Mouse (Mus musculus) stomach, embryonic 14.5 days (tissue): ENCODE data around the gene Pts. TPM values are rescaled to one million over a fixed set of nuclear protein-coding genes. Genes with fewer than 3 reads are reported as not detected.

Source experiments
- ATAC-seq: fragments of 200-750 bp; cut with Nextera tagmentation; 2 replicates; pipeline ENCODE4 v1.8.0; 2017; ENCODE audit warnings: low read depth, moderate TSS enrichment; ENCODE audit not compliant: insufficient number of reproducible peaks, insufficient read depth, low FRiP score
- H3K27ac ChIP-seq: fragments of 300-500 bp; sonication (generic); 2 replicates; pipeline ENCODE4 v1.5.1; 2014; ENCODE audit warnings: mild to moderate bottlenecking, low read length, moderate library complexity, mixed read lengths
- H3K27me3 ChIP-seq: fragments of 300-500 bp; sonication (generic); 2 replicates; pipeline ENCODE4 v1.6.1; 2014; ENCODE audit warnings: low read length, control low read depth, mixed read lengths; ENCODE audit not compliant: control insufficient read depth, insufficient read depth
- H3K36me3 ChIP-seq: fragments of 300-500 bp; sonication (generic); 2 replicates; pipeline ENCODE4 v1.6.1; 2014; ENCODE audit warnings: mild to moderate bottlenecking, control low read depth, low read length, moderate library complexity, mixed read lengths; ENCODE audit not compliant: control insufficient read depth, insufficient read depth
- H3K4me1 ChIP-seq: fragments of 300-500 bp; sonication (generic); 2 replicates; pipeline ENCODE4 v1.6.1; 2014; ENCODE audit warnings: low read length, control low read depth, mixed read lengths; ENCODE audit not compliant: control insufficient read depth, insufficient read depth
- H3K4me2 ChIP-seq: fragments of 300-500 bp; sonication (generic); replicated peaks from 2 replicates; pipeline ENCODE4 v1.6.1; 2014; ENCODE audit warnings: low read depth, low read length, control low read depth
- H3K4me3 ChIP-seq: fragments of 300-500 bp; sonication (generic); 2 replicates; pipeline ENCODE4 v1.5.1; 2014; ENCODE audit warnings: low read depth, low read length, control low read depth
- H3K9ac ChIP-seq: fragments of 300-500 bp; sonication (generic); replicated peaks from 2 replicates; pipeline ENCODE4 v1.6.1; 2014; ENCODE audit warnings: low read depth, mild to moderate bottlenecking, control low read depth, low read length, moderate library complexity, mixed read lengths
- H3K9me3 ChIP-seq: fragments of 300-500 bp; sonication (generic); 2 replicates; pipeline ENCODE4 v1.6.1; 2016; ENCODE audit warnings: low read depth, low read length, control low read depth; ENCODE audit not compliant: control insufficient read depth
- WGBS: fragments of 180-500 bp; shearing (Covaris S2); extraction: QIAGEN DNeasy Blood & Tissue Kit; methylation state at CpG from one replicate; pipeline ENCODE4 v1.1.7; 2014; 5-methylcytosine and 5-hydroxymethylcytosine counted together
- polyA plus RNA-seq: library from polyadenylated mRNA; unstranded; fragments of >200 nt; fragmentation: Nextera tagmentation; extraction: Ambion mirVana; gene quantifications from 2 replicates; pipeline ENCODE4 v1.2.1, GENCODE M21; 2014

Gene Pts
- polyA plus RNA-seq: 96.7 and 99.4 TPM in 2 replicates

- peaks cover 9% of the 10 kb centered on the region for H3K4me1 ChIP-seq
- H3K27me3 ChIP-seq: no peaks in the 10 kb centered on the region
- peak within 1 kb of the TSS; percentile 59 for H3K4me3 ChIP-seq
- no peaks in the 10 kb centered on the region for H3K9me3 ChIP-seq
- H3K27ac ChIP-seq: no peak within 1 kb of the TSS; the same call in 1 of the 2 replicates
- peak within 1 kb of the TSS; percentile 45 for H3K9ac ChIP-seq
- under 1% methylated on average over 54 of the region's 54 CpGs for WGBS
- peak within 1 kb of the TSS; percentile 67 for H3K4me2 ChIP-seq
- H3K36me3 ChIP-seq: no peaks in the 10 kb centered on the region
- peak; percentile 98 for ATAC-seq
These were observed at the start of gene Pts for GRCm38 (mm10) chr9:50528293-50528892. Gene Pts, minus strand, starts transcription at chr9:50528724.

- H3K27ac ChIP-seq: no peak overlapping the region
- H3K27me3 ChIP-seq: no peaks in the 10 kb centered on the region
- 64% methylated on average over 10 of the region's 10 CpGs for WGBS
These were observed 41.3 kb upstream of the Pts start for GRCm38 (mm10) chr9:50569599-50570525.

GRCm38 (mm10) chr9:50567881-50568280, 39.4 kb upstream of the Pts start:
- no peak overlapping the region for H3K9ac ChIP-seq
- H3K9me3 ChIP-seq: no peaks in the 10 kb centered on the region
- no peak overlapping the region for H3K4me3 ChIP-seq
- H3K27ac ChIP-seq: no peak overlapping the region
- H3K27me3 ChIP-seq: no peaks in the 10 kb centered on the region
- H3K4me1 ChIP-seq: no peaks in the 10 kb centered on the region
- no peak overlapping the region for H3K4me2 ChIP-seq
- no peaks in the 10 kb centered on the region for H3K36me3 ChIP-seq
- no peak for ATAC-seq
- 88% methylated on average over 2 of the region's 2 CpGs for WGBS

More at GRCm38 (mm10) chr9:50569599-50570525, 41.3 kb upstream of the Pts start:
- ATAC-seq: no peak
- Histone ChIP-seq H3K4me3 (no peak overlapping the region), H3K36me3 (no peaks in the 10 kb centered on the region), H3K9ac (no peak overlapping the region), H3K4me2 (no peak overlapping the region), H3K9me3 (no peaks in the 10 kb centered on the region), H3K4me1 (no peaks in the 10 kb centered on the region)

- Histone ChIP-seq H3K4me1 (no peaks in the 10 kb centered on the region), H3K4me2 (no peak overlapping the region), H3K9ac (no peak overlapping the region), H3K36me3 (no peaks in the 10 kb centered on the region), H3K4me3 (no peak overlapping the region), H3K9me3 (no peaks in the 10 kb centered on the region), H3K27ac (no peak overlapping the region), H3K27me3 (no peaks in the 10 kb centered on the region)
- 83% methylated on average over 4 of the region's 4 CpGs for WGBS
- ATAC-seq: no peak
These were observed 38.8 kb upstream of the Pts start for GRCm38 (mm10) chr9:50567372-50567771.

- H3K9ac ChIP-seq: no peak overlapping the region
- no peaks in the 10 kb centered on the region for H3K36me3 ChIP-seq
- no peak overlapping the region for H3K27ac ChIP-seq
- H3K9me3 ChIP-seq: no peaks in the 10 kb centered on the region
- 53% methylated on average over 4 of the region's 4 CpGs for WGBS
- no peaks in the 10 kb centered on the region for H3K4me1 ChIP-seq
- no peak overlapping the region for H3K4me2 ChIP-seq
- no peak for ATAC-seq
- no peaks in the 10 kb centered on the region for H3K27me3 ChIP-seq
- no peak overlapping the region for H3K4me3 ChIP-seq
These were observed 37.4 kb upstream of the Pts start for GRCm38 (mm10) chr9:50565940-50566339.

GRCm38 (mm10) chr9:50565173-50565572, 36.6 kb upstream of the Pts start:
- H3K4me2 ChIP-seq: no peak overlapping the region
- H3K4me3 ChIP-seq: no peak overlapping the region
- no peaks in the 10 kb centered on the region for H3K4me1 ChIP-seq
- no peak overlapping the region for H3K27ac ChIP-seq
- H3K36me3 ChIP-seq: no peaks in the 10 kb centered on the region
- no peak for ATAC-seq
- H3K9ac ChIP-seq: no peak overlapping the region
- H3K27me3 ChIP-seq: no peaks in the 10 kb centered on the region
- 74% methylated on average over 7 of the region's 7 CpGs for WGBS
- H3K9me3 ChIP-seq: no peaks in the 10 kb centered on the region

GRCm38 (mm10) chr9:50561918-50562360, 33.4 kb upstream of the Pts start:
- 83% methylated on average over 2 of the region's 2 CpGs for WGBS
- Histone ChIP-seq H3K4me3 (no peak overlapping the region), H3K27me3 (no peaks in the 10 kb centered on the region), H3K4me1 (no peaks in the 10 kb centered on the region), H3K36me3 (no peaks in the 10 kb centered on the region), H3K9me3 (no peaks in the 10 kb centered on the region), H3K9ac (no peak overlapping the region), H3K27ac (no peak overlapping the region), H3K4me2 (no peak overlapping the region)
- ATAC-seq: no peak

GRCm38 (mm10) chr9:50561145-50561917, 32.8 kb upstream of the Pts start, which contains the start of gene Tex12:
Gene Tex12, minus strand, starts transcription at chr9:50561325.
- no peak within 1 kb of the TSS for H3K27ac ChIP-seq
- H3K36me3 ChIP-seq: no peaks in the 10 kb centered on the region
- no peaks in the 10 kb centered on the region for H3K4me1 ChIP-seq
- H3K9ac ChIP-seq: no peak within 1 kb of the TSS
- H3K4me3 ChIP-seq: no peak within 1 kb of the TSS
- no peak within 1 kb of the TSS for H3K4me2 ChIP-seq
- WGBS: 80% methylated on average over 38 of the region's 38 CpGs
- no peaks in the 10 kb centered on the region for H3K27me3 ChIP-seq
- H3K9me3 ChIP-seq: no peaks in the 10 kb centered on the region
- no peak for ATAC-seq
